Mouse (Mus musculus): ENCODE results near the gene Cbx1.
A peak's percentile ranks its signal among the peaks of the same experiment; 100 is the strongest.

Gene Cbx1

GRCm38 (mm10) chr11:96788871-96789795 lies at the start of gene Cbx1:
Gene Cbx1, plus strand, starts transcription at chr11:96789127.
- DNase-seq (ENCODE audit: extremely low read depth, insufficient read length, low spot score), result peak; percentile 92

GRCm38 (mm10) chr11:96740796-96741195 lies 48.1 kb upstream of the Cbx1 start:
- no peak for DNase-seq (ENCODE audit: extremely low read depth, insufficient read length, low spot score)

- DNase-seq (ENCODE audit: extremely low read depth, insufficient read length, low spot score), result no peak
Measured at GRCm38 (mm10) chr11:96741995-96742394, 46.9 kb upstream of the Cbx1 start.

- no peak for DNase-seq (ENCODE audit: extremely low read depth, insufficient read length, low spot score)
Measured at GRCm38 (mm10) chr11:96743000-96743399, 45.9 kb upstream of the Cbx1 start.

GRCm38 (mm10) chr11:96743891-96744290 lies 45.0 kb upstream of the Cbx1 start:
- DNase-seq (ENCODE audit: extremely low read depth, insufficient read length, low spot score), result no peak

GRCm38 (mm10) chr11:96746648-96747047 lies 42.3 kb upstream of the Cbx1 start:
- DNase-seq (ENCODE audit: extremely low read depth, insufficient read length, low spot score), result no peak

GRCm38 (mm10) chr11:96747555-96747954 lies 41.4 kb upstream of the Cbx1 start:
- peak; percentile 84 for DNase-seq (ENCODE audit: extremely low read depth, insufficient read length, low spot score)

- no peak for DNase-seq (ENCODE audit: extremely low read depth, insufficient read length, low spot score)
Measured at GRCm38 (mm10) chr11:96755298-96755697, 33.6 kb upstream of the Cbx1 start.

- DNase-seq (ENCODE audit: extremely low read depth, insufficient read length, low spot score), result no peak
Measured at GRCm38 (mm10) chr11:96757421-96757820, 31.5 kb upstream of the Cbx1 start.

- DNase-seq (ENCODE audit: extremely low read depth, insufficient read length, low spot score), result no peak
Measured at GRCm38 (mm10) chr11:96758402-96758801, 30.5 kb upstream of the Cbx1 start.

GRCm38 (mm10) chr11:96760042-96760441 lies 28.9 kb upstream of the Cbx1 start:
- no peak for DNase-seq (ENCODE audit: extremely low read depth, insufficient read length, low spot score)

- DNase-seq (ENCODE audit: extremely low read depth, insufficient read length, low spot score), result no peak
Measured at GRCm38 (mm10) chr11:96761984-96762383, 26.9 kb upstream of the Cbx1 start.

GRCm38 (mm10) chr11:96762742-96763470 lies 26.0 kb upstream of the Cbx1 start:
- no peak for DNase-seq (ENCODE audit: extremely low read depth, insufficient read length, low spot score)

GRCm38 (mm10) chr11:96764511-96765350 lies 24.2 kb upstream of the Cbx1 start:
- DNase-seq (ENCODE audit: extremely low read depth, insufficient read length, low spot score), result no peak

GRCm38 (mm10) chr11:96765645-96766044 lies 23.3 kb upstream of the Cbx1 start:
- no peak for DNase-seq (ENCODE audit: extremely low read depth, insufficient read length, low spot score)

- peak; percentile 59 for DNase-seq (ENCODE audit: extremely low read depth, insufficient read length, low spot score)
Measured at GRCm38 (mm10) chr11:96766555-96766954, 22.4 kb upstream of the Cbx1 start.

GRCm38 (mm10) chr11:96767096-96767495 lies 21.8 kb upstream of the Cbx1 start:
- DNase-seq (ENCODE audit: extremely low read depth, insufficient read length, low spot score), result peak; percentile 44

GRCm38 (mm10) chr11:96768240-96768639 lies 20.7 kb upstream of the Cbx1 start:
- no peak for DNase-seq (ENCODE audit: extremely low read depth, insufficient read length, low spot score)

GRCm38 (mm10) chr11:96771274-96771975 lies 17.5 kb upstream of the Cbx1 start:
- no peak for DNase-seq (ENCODE audit: extremely low read depth, insufficient read length, low spot score)

GRCm38 (mm10) chr11:96772413-96772812 lies 16.5 kb upstream of the Cbx1 start:
- no peak for DNase-seq (ENCODE audit: extremely low read depth, insufficient read length, low spot score)

All from 3134 (cell line).